Mouse (Mus musculus): ENCODE data around the gene Kirrel. TPM values are rescaled to one million over a fixed set of nuclear protein-coding genes. Genes with fewer than 3 reads are reported as not detected.
A peak's percentile ranks its signal among the peaks of the same experiment; 100 is the strongest.

Gene Kirrel
- total RNA-seq, 4 experiments from 2014 or later = 14.7 to 23.3 (median 19.8) TPM

- no peak for DNase-seq
Measured at GRCm38 (mm10) chr3:87076899-87077298, 97.6 kb downstream of the Kirrel start.

GRCm38 (mm10) chr3:87076161-87076560 is 98.4 kb downstream of the Kirrel start:
- no peak for DNase-seq

DNA sequence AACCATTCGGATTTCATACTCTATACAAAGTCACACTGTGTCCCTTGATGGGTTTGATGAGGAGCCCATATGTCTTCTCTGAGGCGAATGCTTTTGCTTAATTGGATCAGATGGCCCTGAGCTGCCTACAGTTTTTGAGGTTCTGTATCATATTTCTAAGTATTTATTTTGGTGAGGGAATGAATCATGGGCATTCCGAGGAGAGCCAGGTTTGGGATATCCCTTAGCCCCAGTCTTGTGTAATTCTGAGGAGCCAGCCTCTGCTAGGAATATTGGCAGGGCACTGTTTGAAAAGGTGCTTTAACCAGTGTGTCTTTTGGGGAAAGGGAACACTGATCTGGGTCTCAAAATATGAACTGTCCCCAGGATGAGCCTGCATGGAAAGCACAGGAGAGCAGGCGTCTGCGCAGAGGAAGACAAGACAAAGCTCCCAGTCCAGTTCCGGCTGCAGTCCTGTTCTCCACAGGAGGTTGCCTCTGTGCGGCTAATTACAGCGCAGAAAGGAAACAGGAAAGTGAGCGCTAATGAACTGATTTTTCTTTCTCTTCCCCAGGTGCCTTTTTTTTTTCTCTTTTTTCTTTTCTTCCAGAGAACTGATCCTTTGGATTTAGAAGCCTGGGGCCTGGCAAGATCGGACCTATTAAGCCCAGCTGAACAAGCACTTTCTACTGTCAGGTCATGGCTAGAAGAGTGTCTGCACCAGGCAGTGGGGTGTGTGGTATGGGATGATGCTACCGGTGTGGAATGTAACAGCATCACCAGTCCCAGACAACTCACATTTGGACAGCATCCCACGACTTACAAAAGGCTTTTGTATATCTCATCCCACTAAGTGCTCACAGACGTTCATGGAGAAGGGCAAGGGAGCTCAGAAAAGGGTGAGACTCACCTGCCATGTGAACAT is 101.7 kb downstream of the Kirrel start:
- no peak for DNase-seq

DNA sequence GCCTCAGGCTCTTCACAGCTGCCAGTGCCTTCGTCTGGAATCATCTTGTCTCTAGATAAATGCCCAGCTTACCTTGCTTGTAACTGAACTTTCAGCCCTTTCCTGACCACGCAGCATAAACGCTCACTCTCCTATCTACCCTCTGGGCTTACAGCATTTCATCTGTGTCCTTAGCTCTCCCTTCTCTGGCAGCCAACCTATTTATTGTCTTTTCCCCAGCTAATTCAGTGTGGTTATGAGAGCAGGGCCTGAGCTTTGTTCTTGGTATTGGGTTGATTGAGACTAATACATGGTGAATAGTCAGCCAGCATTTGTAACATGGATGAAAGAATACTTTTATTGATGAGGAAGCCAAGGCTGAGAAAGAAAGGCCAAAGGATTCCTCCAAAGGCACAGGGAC is 102.4 kb downstream of the Kirrel start:
- DNase-seq = no peak

GRCm38 (mm10) chr3:87067396-87067975 is 107.1 kb downstream of the Kirrel start:
- DNase-seq = no peak

GRCm38 (mm10) chr3:87053939-87054338 is 120.6 kb downstream of the Kirrel start:
- no peak for DNase-seq

DNA sequence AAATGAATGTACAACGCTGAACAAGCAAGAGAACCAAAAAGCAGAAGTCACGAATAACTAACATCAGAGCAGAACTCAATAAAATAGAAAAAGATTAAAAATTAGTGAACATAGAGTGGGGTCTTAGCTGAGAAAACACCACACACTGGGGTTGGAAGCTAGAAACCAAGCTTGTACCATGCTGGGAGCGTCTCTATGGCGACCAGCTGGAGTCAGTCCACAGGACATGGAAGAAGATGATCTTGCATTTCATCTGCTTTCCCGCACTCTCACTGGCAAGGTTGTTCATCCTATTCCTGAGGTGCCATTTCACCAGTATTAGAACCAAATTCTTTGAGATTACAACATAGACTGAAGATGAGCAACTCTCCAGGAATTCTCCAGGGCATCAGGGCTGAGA is 126.7 kb downstream of the Kirrel start:
- no peak for DNase-seq

- no peak for DNase-seq
Measured at GRCm38 (mm10) chr3:87041733-87042132, 132.8 kb downstream of the Kirrel start.

DNA sequence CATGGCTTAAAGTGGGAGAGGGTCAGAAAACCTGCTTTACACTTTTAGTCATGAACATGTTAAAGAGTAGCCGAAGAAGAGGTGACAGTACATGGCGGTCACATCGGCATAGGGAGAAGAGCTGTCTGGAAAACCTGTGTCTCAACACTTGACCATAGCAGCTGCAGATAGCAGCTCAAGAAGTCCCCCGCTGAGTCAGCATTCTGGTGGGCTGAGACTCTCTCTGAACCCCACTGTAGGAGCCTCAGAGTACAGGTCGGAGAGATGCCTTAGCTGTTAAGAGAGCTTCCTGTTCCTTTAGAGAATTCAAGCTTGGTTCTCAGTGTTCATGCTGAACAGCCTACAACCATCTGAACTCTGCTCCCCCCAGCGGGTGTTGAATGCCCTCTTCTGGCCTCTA is 136.0 kb downstream of the Kirrel start:
- no peak for DNase-seq

GRCm38 (mm10) chr3:87034061-87034460 is 140.5 kb downstream of the Kirrel start:
- no peak for DNase-seq

GRCm38 (mm10) chr3:87033357-87033756 is 141.2 kb downstream of the Kirrel start:
- peak; percentile 49 for DNase-seq

DNA sequence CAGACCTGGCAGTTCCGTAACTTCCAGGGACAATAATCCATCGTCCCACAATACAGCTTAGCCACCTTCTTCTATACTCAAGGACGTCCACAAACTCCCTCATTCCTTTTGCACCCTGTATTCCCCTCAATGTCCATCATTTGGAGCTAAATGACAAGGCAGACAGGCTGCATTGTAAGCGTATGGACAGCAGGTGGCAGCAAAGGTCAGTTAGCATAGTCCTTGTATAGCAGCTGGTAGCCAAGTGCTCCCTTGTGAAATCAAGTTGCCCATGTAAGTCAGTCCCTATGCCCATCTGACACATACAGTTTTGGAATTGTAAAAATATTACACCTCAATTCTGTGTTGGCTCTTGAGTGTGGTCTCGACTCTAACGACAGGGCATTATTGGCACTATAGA is 143.7 kb downstream of the Kirrel start:
- DNase-seq = peak; percentile 29

Other genes starting within 250 kb of the Kirrel start
- 100 to 1,000 TPM in 2 of 4 experiments, 10 to 100 TPM in 2; 30.0 to 343 (median 174) TPM for gene Cd1d1, start 175.3 kb downstream of the Kirrel start, total RNA-seq (2022)
- 1 to 10 TPM; 1.3 to 6.1 (median 3.3) TPM for gene Fcrls, start 89.0 kb upstream of the Kirrel start, total RNA-seq (2022)
- gene Cd5l, start 183.1 kb upstream of the Kirrel start, total RNA-seq (2022) = 1 to 10 TPM in 2 of 4 experiments, under 1 TPM in 2; 0.26 to 5.5 (median 1.5) TPM
- gene Fcrl1, start 201.6 kb upstream of the Kirrel start, total RNA-seq (2022) = 1 to 10 TPM in 1 of 4 experiments, under 1 TPM in 2, not detected in 1; 0.38 to 1.1 (median 0.56) TPM

Measured in adrenal gland, adult 8-10 months (tissue).